Mouse (Mus musculus) left cerebral cortex, postnatal 14 days (tissue): Measurements from ENCODE around the gene Tnni2. TPM values are rescaled to one million over a fixed set of nuclear protein-coding genes. Genes with fewer than 3 reads are reported as not detected.

ENCODE experiments used
- DNase-seq, 2 experiments: peaks; one replicate each; pipeline ENCODE4 v3.0.0; 2021 to 2022; ENCODE audit warnings: low spot score in 2 of 2, mixed read lengths in 1 of 2
- intact Hi-C: fragments of 180-260 bp; cut with DNase I; formaldehyde crosslinking; loops from one replicate; pipeline ENCODE4 v1.15.1; 2025
- total RNA-seq, 2 experiments: library from RNA; stranded (reverse); gene quantifications; 2 replicates each; pipeline ENCODE4 v1.2.3; 2021

Tnni2 gene
- total RNA-seq, 2 experiments from 2014 or later, result 0.74 TPM; not detected in 1

- intact Hi-C loops, result no loop called here
- no peak for DNase-seq
These were observed 15.2 kb downstream of the Tnni2 start for GRCm38 (mm10) chr7:142456806-142457205.

- DNase-seq, result peak; percentile 49 to 84
- intact Hi-C loops, result no loop called here
These were observed 15.7 kb downstream of the Tnni2 start for GRCm38 (mm10) chr7:142457227-142457811.

- intact Hi-C loops, result no loop called here
- DNase-seq, result peak in 1 of 2 experiments; percentile 53
These were observed 16.4 kb downstream of the Tnni2 start for GRCm38 (mm10) chr7:142458026-142458425.

GRCm38 (mm10) chr7:142458676-142459298 is 17.2 kb downstream of the Tnni2 start:
- no peak for DNase-seq
- intact Hi-C loops, result no loop called here

- intact Hi-C loops, result no loop called here
- DNase-seq, result no peak
These were observed 17.7 kb downstream of the Tnni2 start for GRCm38 (mm10) chr7:142459299-142459691.

- intact Hi-C loops, result no loop called here
These were observed 19.0 kb downstream of the Tnni2 start, which contains the start of gene Lsp1 for GRCm38 (mm10) chr7:142460636-142461077. TSS of gene Lsp1 (plus strand) at chr7:142460809.

GRCm38 (mm10) chr7:142461446-142461845 is 19.8 kb downstream of the Tnni2 start:
- intact Hi-C loops, result no loop called here
- no peak for DNase-seq

More at GRCm38 (mm10) chr7:142460636-142461077, 19.0 kb downstream of the Tnni2 start, which contains the start of gene Lsp1:
- DNase-seq, result no peak

- intact Hi-C loops, result no loop called here
These were observed 20.6 kb downstream of the Tnni2 start for GRCm38 (mm10) chr7:142462190-142462589.

GRCm38 (mm10) chr7:142462594-142463078 is 21.0 kb downstream of the Tnni2 start:
- DNase-seq, result no peak
- intact Hi-C loops, result no loop called here

More at GRCm38 (mm10) chr7:142462190-142462589, 20.6 kb downstream of the Tnni2 start:
- DNase-seq, result no peak

GRCm38 (mm10) chr7:142470171-142470691 is 28.6 kb downstream of the Tnni2 start:
- peak; percentile 26 to 58 for DNase-seq
- intact Hi-C loops, result no loop called here

- intact Hi-C loops, result no loop called here
- peak; percentile 19 to 48 for DNase-seq
These were observed 29.3 kb downstream of the Tnni2 start for GRCm38 (mm10) chr7:142470808-142471413.

- intact Hi-C loops, result no loop called here
- no peak for DNase-seq
These were observed 29.8 kb downstream of the Tnni2 start for GRCm38 (mm10) chr7:142471414-142471861.

- intact Hi-C loops, result no loop called here
- DNase-seq, result no peak
These were observed 30.4 kb downstream of the Tnni2 start for GRCm38 (mm10) chr7:142471884-142472570.

GRCm38 (mm10) chr7:142472936-142473335 is 31.3 kb downstream of the Tnni2 start:
- intact Hi-C loops, result no loop called here
- DNase-seq, result no peak

GRCm38 (mm10) chr7:142473476-142473875 is 31.9 kb downstream of the Tnni2 start:
- no peak for DNase-seq
- intact Hi-C loops, result no loop called here

GRCm38 (mm10) chr7:142474799-142475198 is 33.2 kb downstream of the Tnni2 start:
- intact Hi-C loops, result no loop called here

GRCm38 (mm10) chr7:142475641-142476040 is 34.0 kb downstream of the Tnni2 start:
- intact Hi-C loops, result no loop called here
- DNase-seq, result no peak

More at GRCm38 (mm10) chr7:142474799-142475198, 33.2 kb downstream of the Tnni2 start:
- no peak for DNase-seq

- no peak for DNase-seq
- intact Hi-C loops, result no loop called here
These were observed 34.7 kb downstream of the Tnni2 start for GRCm38 (mm10) chr7:142476271-142476670.

- intact Hi-C loops, result no loop called here
These were observed 35.3 kb downstream of the Tnni2 start for GRCm38 (mm10) chr7:142476795-142477452.

More at GRCm38 (mm10) chr7:142476795-142477452, 35.3 kb downstream of the Tnni2 start:
- DNase-seq, result peak; percentile 40 to 51
